Mouse (Mus musculus) hindbrain, postnatal 0 days (tissue): ENCODE data around the gene Apol6. TPM values are rescaled to one million over a fixed set of nuclear protein-coding genes. Genes with fewer than 3 reads are reported as not detected.

Source experiments
- ATAC-seq: fragments of 200-750 bp; cut with Nextera tagmentation; 2 replicates; pipeline ENCODE4 v1.8.0; 2017; ENCODE audit warnings: mild to moderate bottlenecking, moderate TSS enrichment, moderate library complexity
- DNase-seq: peaks from one replicate; pipeline ENCODE4 v3.0.0-alpha.2; 2015; ENCODE audit warnings: low spot score
- H3K27ac ChIP-seq: fragments of 300-500 bp; sonication (generic); 2 replicates; pipeline ENCODE4 v1.5.1; 2014; ENCODE audit warnings: mild to moderate bottlenecking
- H3K27me3 ChIP-seq: fragments of 300-500 bp; sonication (generic); 2 replicates; pipeline ENCODE4 v1.6.1; 2014; ENCODE audit warnings: low read length, mixed read lengths; ENCODE audit not compliant: insufficient read depth
- H3K36me3 ChIP-seq: fragments of 300-500 bp; sonication (generic); 2 replicates; pipeline ENCODE4 v1.6.1; 2014; ENCODE audit warnings: low read length, mixed read lengths; ENCODE audit not compliant: insufficient read depth
- H3K4me1 ChIP-seq: fragments of 300-500 bp; sonication (generic); 2 replicates; pipeline ENCODE4 v1.6.1; 2014; ENCODE audit warnings: antibody characterized with exemption, low read length, mixed read lengths; ENCODE audit not compliant: insufficient read depth
- H3K4me2 ChIP-seq: fragments of 300-500 bp; sonication (generic); 2 replicates; pipeline ENCODE4 v1.6.1; 2014; ENCODE audit warnings: low read depth, mild to moderate bottlenecking, low read length, moderate library complexity, mixed read lengths
- H3K4me3 ChIP-seq: fragments of 300-500 bp; sonication (generic); 2 replicates; pipeline ENCODE4 v1.5.1; 2014; ENCODE audit warnings: low read length
- H3K9ac ChIP-seq: fragments of 300-500 bp; sonication (generic); replicated peaks from 2 replicates; pipeline ENCODE4 v1.6.1; 2014; ENCODE audit warnings: mild to moderate bottlenecking, low read length, moderate library complexity, mixed read lengths
- H3K9me3 ChIP-seq: fragments of 300-500 bp; sonication (generic); 2 replicates; pipeline ENCODE4 v1.6.1; 2016; ENCODE audit warnings: low read length, mixed read lengths
- CTCF ChIP-seq: IDR thresholded peaks from 2 replicates; pipeline ENCODE4 v1.5.1; 2016; ENCODE audit warnings: antibody characterized with exemption, control low read depth, low read depth
- WGBS: fragments of 180-500 bp; shearing (Covaris S2); extraction: QIAGEN DNeasy Blood & Tissue Kit; methylation state at CpG from one replicate; pipeline ENCODE4 v1.1.7; 2014; 5-methylcytosine and 5-hydroxymethylcytosine counted together
- polyA plus RNA-seq: library from polyadenylated mRNA; unstranded; fragments of >200 nt; fragmentation: Nextera tagmentation; extraction: Ambion mirVana; gene quantifications from 2 replicates; pipeline ENCODE4 v1.2.1, GENCODE M21; 2015
- total RNA-seq: library from RNA; depleted of rRNA; stranded (reverse); fragments of >200 nt; gene quantifications from 2 replicates; pipeline ENCODE4 v1.2.3, GENCODE M21; 2014

Gene Apol6
- total and polyA plus RNA-seq, 2 experiments from 2014 or later: 1.1 TPM; not detected in 1

DNA sequence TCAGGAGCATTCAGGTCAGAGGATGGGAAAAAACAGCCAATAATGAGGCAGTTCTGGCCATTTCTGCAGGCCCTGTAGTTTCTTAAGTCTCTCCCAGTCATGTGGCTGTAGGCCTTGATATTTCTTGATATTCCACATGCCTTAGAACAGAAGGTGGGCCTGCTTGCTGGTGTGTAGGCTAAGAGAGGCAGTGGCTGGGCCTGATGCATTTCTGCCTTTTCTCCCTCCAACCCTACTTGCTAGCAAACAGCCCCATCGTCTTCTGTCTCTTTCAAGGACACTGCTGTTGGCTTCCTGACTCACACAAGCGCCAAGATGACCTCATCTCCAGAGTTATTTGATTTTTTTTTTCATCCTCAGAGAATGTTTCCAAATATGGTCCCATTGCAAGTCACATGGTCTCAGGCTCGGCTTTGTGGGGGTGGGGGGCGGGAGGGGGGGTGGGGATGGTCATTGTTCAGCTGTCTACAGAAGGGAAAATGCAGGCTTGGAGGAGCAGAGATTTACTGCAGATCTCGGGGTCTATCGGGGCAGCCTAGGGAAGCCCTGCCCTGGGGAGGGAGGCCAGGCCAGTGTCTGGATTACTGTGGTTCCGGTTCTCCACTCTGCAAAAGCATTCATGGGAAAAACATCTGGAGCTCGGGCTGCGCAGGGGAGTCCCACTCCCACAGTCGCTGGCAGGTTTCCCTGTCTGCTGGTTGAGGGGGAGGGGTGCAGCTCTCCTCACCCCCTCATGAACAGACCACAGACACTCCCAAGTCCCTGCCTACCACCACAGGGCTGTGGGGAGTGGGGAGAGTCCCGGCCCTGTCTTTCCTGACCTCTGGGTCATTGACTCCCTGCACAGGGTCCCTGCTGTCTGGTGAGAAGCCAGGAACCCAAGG lies 7.0 kb upstream of the Apol6 start:
- H3K4me1 ChIP-seq: peaks cover 13% of the 10 kb centered on the region
- peak; percentile 70 for DNase-seq
- H3K9me3 ChIP-seq: no peaks in the 10 kb centered on the region
- no peaks in the 10 kb centered on the region for H3K36me3 ChIP-seq
- peak overlapping the region; percentile 33; the same call in 1 of the 2 replicates for H3K9ac ChIP-seq
- peak overlapping the region; percentile 88 for H3K27ac ChIP-seq
- no peak overlapping the region for H3K4me2 ChIP-seq
- 27% methylated on average over 11 of the region's 11 CpGs for WGBS
- no peak overlapping the region for H3K4me3 ChIP-seq
- H3K27me3 ChIP-seq: no peaks in the 10 kb centered on the region
- no peak for TF ChIP-seq CTCF
- ATAC-seq: peak; percentile 76

DNA sequence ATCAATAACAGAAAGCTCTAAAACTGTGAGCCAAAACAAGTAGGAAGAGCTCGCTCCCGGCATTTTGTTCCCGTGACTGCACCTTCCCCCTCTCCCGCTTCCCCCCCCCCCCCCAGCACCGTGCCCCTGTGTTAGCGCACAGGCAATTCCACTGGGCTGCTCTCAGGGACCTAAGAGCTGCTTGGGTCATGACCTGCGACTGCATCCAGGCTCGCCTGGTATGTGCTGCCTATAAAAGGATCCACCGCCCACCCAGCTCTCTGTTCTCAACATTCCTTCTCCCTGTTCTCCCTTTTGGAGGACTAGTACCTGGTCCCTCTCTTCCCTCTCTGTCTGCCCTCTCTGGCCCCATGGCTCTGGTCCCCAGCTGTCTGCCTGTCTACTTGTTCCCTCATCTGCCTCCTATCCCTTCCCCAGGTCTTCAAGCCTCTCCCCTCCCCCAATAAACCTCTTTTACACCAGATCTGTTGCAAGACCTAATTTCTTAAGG lies 5.3 kb upstream of the Apol6 start:
- TF ChIP-seq CTCF: no peak
- Histone ChIP-seq H3K4me2 (no peak overlapping the region), H3K4me1 (peaks cover 13% of the 10 kb centered on the region), H3K9me3 (no peaks in the 10 kb centered on the region), H3K9ac (no peak overlapping the region), H3K4me3 (no peak overlapping the region), H3K36me3 (no peaks in the 10 kb centered on the region), H3K27ac (no peak overlapping the region), H3K27me3 (no peaks in the 10 kb centered on the region)
- ATAC-seq (no peak), DNase-seq (no peak)
- 73% methylated on average over 9 of the region's 9 CpGs for WGBS

GRCm38 (mm10) chr15:77040784-77041183 lies 3.7 kb upstream of the Apol6 start:
- no peak for ATAC-seq
- 76% methylated on average over 3 of the region's 3 CpGs for WGBS
- H3K36me3 ChIP-seq: no peaks in the 10 kb centered on the region
- no peak overlapping the region for H3K9ac ChIP-seq
- H3K4me3 ChIP-seq: no peak overlapping the region
- DNase-seq: no peak
- TF ChIP-seq CTCF: no peak
- H3K4me2 ChIP-seq: no peak overlapping the region
- no peaks in the 10 kb centered on the region for H3K9me3 ChIP-seq
- no peak overlapping the region for H3K27ac ChIP-seq
- H3K27me3 ChIP-seq: no peaks in the 10 kb centered on the region
- peaks cover 13% of the 10 kb centered on the region for H3K4me1 ChIP-seq

DNA sequence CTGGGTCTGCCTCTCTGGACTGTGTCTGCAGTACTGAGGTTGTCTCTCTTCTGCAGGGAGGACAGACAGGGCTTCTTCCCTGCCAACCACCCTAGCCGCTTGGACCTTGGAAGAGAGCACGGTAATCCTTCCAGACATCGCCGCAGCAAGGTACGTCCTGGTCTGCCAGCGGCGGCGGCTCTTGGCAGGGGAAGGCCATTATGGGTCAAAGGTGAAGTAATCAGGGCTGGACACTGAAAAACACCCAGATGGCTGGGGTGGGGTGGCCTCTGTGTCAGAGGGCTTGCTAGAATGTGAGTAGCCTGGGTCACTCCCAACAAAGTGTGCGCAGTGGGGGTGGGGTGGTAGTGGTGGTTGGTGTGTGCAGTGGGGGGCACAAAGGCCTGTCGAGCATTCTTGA lies 1.1 kb downstream of the Apol6 start:
- Histone ChIP-seq H3K27me3 (no peaks in the 10 kb centered on the region), H3K9me3 (no peaks in the 10 kb centered on the region), H3K4me1 (no peaks in the 10 kb centered on the region), H3K9ac (no peak overlapping the region), H3K27ac (no peak overlapping the region), H3K4me2 (no peak overlapping the region), H3K4me3 (no peak overlapping the region), H3K36me3 (no peaks in the 10 kb centered on the region)
- WGBS: 81% methylated on average over 10 of the region's 10 CpGs
- DNase-seq (no peak), ATAC-seq (no peak)
- no peak for TF ChIP-seq CTCF

- no peak for DNase-seq
Measured at GRCm38 (mm10) chr15:77050570-77050969, 6.0 kb downstream of the Apol6 start, which contains the start of gene Mb. Gene Mb, minus strand, starts transcription at chr15:77050670.

GRCm38 (mm10) chr15:77052176-77052575 lies 7.6 kb downstream of the Apol6 start:
- H3K4me2 ChIP-seq: no peak overlapping the region
- no peaks in the 10 kb centered on the region for H3K27me3 ChIP-seq
- 35% methylated on average over 1 of the region's 1 CpGs for WGBS
- DNase-seq (no peak), ATAC-seq (no peak)
- H3K9ac ChIP-seq: no peak overlapping the region
- H3K36me3 ChIP-seq: no peaks in the 10 kb centered on the region
- TF ChIP-seq CTCF: no peak
- H3K9me3 ChIP-seq: no peaks in the 10 kb centered on the region
- no peaks in the 10 kb centered on the region for H3K4me1 ChIP-seq
- H3K4me3 ChIP-seq: no peak overlapping the region
- no peak overlapping the region for H3K27ac ChIP-seq

More at GRCm38 (mm10) chr15:77050570-77050969, 6.0 kb downstream of the Apol6 start, which contains the start of gene Mb:
- Histone ChIP-seq H3K36me3 (no peaks in the 10 kb centered on the region), H3K4me2 (no peak within 1 kb of the TSS), H3K27ac (no peak within 1 kb of the TSS), H3K4me3 (no peak within 1 kb of the TSS), H3K27me3 (no peaks in the 10 kb centered on the region), H3K9ac (no peak within 1 kb of the TSS), H3K4me1 (no peaks in the 10 kb centered on the region), H3K9me3 (no peaks in the 10 kb centered on the region)
- WGBS: 93% methylated on average over 10 of the region's 10 CpGs
- TF ChIP-seq CTCF: no peak
- no peak for ATAC-seq

- WGBS: 89% methylated on average over 1 of the region's 1 CpGs
- DNase-seq: no peak
Measured at GRCm38 (mm10) chr15:77053021-77053420, 8.5 kb downstream of the Apol6 start.

More at GRCm38 (mm10) chr15:77053021-77053420, 8.5 kb downstream of the Apol6 start:
- Histone ChIP-seq H3K9ac (no peak overlapping the region), H3K27ac (no peak overlapping the region), H3K9me3 (no peaks in the 10 kb centered on the region), H3K36me3 (no peaks in the 10 kb centered on the region), H3K27me3 (no peaks in the 10 kb centered on the region), H3K4me2 (no peak overlapping the region), H3K4me3 (no peak overlapping the region), H3K4me1 (no peaks in the 10 kb centered on the region)
- ATAC-seq: no peak
- TF ChIP-seq CTCF: no peak
